Mouse (Mus musculus): ENCODE results near the gene P4htm.

The P4htm gene

GRCm38 (mm10) chr9:108559169-108559568, 38.3 kb downstream of the P4htm start:
- CTCF ChIA-PET: interaction anchor here (0.6 kb wide), 1 partner anchor 37 kb away, joined by 4 read pairs; no protein-coding TSS in a partner anchor

DNA sequence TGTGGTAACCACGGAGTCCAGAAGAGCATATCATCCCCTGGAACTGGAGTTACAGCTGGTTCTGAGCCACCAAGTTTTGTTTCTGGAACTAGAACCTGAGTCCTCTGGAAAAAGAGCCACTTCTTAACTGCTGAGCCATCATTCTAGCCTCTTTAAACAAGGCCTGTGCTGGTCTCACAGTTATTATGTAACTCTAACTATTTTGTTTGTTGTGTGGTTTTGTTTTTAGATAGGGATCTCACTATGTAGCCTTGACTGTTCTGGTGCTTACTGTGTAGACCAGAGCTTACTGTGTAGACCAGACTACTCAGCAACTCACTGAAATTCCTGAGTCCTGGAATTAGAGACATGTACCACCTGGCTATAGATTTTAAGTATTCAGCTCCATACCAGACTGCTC, 50.6 kb downstream of the P4htm start:
- CTCF ChIA-PET: no interaction called here

DNA sequence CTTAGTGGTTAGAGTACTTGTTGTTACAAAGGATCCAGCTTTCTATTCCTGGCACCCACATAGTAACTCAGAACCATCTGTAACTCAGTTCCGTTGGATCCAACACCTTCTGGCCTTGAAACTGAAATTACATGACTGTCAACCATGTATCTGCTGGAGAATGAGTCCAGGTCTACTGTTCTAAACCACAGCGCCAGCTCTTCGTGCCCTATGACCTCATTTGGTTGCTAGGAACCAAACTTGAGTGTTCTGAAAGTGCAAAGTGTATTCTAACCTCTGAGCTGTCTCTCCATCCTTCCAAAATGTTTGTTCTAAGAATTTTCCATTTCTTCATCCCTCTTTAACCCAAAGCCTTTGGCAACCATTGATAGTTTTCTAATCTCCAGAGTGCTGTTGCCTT, 51.5 kb downstream of the P4htm start:
- CTCF ChIA-PET: no interaction called here

DNA sequence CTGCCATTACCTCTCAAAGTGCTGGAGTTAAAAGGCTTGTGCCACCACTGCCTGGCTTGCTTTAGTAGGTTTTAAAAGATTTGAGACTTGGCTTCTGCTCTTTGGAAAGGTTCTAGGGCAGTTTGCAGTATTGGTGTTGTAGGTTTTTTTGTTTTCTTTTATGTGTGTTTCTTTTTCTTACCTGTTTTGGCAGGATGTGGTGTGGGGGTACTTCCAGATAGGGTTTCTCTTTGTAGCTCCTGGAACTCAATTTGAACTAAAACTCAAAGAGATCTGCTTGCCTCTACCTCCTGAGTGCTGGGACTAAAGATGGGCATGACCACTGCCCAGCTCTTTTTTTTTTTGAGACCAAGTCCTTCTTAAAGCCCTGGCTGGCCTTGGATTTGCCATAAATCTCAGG, 56.6 kb downstream of the P4htm start:
- CTCF ChIA-PET: interaction anchor here (0.7 kb wide), 1 partner anchor 344 kb away, joined by 3 read pairs; no protein-coding TSS in a partner anchor

DNA sequence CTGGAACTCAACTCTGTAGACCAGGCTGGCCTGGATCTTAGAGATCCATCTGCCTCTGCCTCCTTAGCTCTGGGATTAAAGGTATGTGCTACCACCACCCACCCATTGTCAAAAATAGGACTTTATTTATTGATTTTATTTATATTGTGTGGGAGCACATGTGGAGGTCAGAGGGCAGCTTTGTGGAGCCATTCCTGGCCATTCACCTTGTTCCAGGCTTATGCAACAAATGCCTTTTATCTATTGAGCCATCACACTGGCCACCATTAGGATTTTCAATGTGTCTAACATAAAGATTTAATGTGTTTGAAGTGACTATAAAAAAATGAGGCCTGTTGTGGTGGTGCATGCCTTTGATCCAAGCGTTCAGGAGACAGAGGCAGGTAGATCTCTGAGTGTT, 66.0 kb downstream of the P4htm start:
- CTCF ChIA-PET: no interaction called here

- CTCF ChIA-PET: interaction anchor here (0.8 kb wide), 1 partner anchor 37 kb away, joined by 3 read pairs; the partner anchor contains the start of gene Ndufaf3
Measured at GRCm38 (mm10) chr9:108530954-108531353, 66.5 kb downstream of the P4htm start.
